Mouse (Mus musculus): ENCODE measurements around the gene Actr3.

Gene Actr3

DNA sequence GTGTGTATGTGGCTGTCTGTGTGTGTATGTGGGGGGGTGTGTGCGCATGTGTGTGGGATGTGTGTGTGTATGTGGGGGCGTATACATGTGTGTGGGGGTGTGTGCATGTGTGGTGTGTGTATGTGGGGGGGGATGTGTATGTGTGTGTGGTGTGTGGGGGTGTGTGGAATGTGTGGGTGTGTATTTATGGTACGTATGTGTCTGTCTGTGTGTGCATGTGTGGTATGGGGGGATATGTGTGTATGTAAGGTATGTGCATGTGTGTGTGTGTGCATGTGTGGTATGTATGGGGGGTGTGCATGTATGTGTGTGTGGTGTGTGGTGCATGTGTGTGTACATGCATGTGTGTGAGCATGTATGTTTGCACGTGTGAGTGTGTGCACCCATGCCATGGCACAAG lies 70.0 kb downstream of the Actr3 start:
- no peak for DNase-seq (ENCODE audit: low read depth, low spot score)

- peak; percentile 28 for DNase-seq (ENCODE audit: low read depth, low spot score)
Observed at GRCm38 (mm10) chr1:125351416-125352037, 84.0 kb downstream of the Actr3 start.

GRCm38 (mm10) chr1:125350843-125351242 lies 84.7 kb downstream of the Actr3 start:
- DNase-seq (ENCODE audit: low read depth, low spot score) = no peak

DNA sequence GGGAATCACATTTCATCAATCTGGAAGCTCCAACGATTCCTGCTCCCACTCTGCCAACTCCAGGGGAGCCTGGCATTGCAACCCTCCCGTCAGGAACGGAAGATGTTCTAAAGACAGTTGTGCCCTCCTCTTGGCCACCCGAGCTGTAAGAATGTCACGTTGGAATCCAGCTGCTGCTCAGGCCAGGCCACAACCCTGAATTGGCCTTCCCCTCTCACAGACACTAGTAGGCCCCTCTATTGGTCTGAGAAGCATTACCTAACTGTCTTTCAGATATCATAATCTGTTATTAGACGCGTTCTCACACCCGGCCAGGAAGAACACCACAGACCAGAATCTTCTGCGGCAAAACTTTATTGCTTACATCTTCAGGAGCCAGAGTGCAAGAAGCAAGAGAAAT lies 89.7 kb downstream of the Actr3 start:
- no peak for DNase-seq (ENCODE audit: low read depth, low spot score)

DNA sequence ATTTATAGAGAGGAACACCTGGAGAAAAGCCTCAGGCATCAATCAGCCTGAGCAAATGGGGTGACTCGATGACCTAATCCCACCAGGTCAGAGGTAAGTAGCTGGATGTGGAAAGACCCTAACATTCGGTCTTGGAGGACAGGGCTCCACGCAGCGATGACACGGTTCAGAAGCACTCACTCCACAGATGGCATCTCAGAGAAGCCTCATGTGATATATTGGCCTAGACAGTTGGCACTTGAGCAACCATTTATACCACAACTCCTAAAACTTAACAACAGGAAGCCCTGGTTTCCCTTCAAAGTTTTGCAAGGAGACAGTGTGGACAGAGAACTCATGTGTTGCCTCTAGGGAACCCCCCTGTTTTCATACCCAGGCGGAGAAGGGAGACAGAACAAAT lies 90.1 kb downstream of the Actr3 start:
- no peak for DNase-seq (ENCODE audit: low read depth, low spot score)

- DNase-seq (ENCODE audit: low read depth, low spot score) = no peak
Observed at GRCm38 (mm10) chr1:125343105-125343504, 92.4 kb downstream of the Actr3 start.
